Mouse (Mus musculus): Measurements from ENCODE around the gene Gm20388. TPM values are rescaled to one million over a fixed set of nuclear protein-coding genes. Genes with fewer than 3 reads are reported as not detected.

Gene Gm20388
- total RNA-seq, 2 experiments from 2014 or later: 18.6 TPM; not detected in 1

- intact Hi-C loops (cut with DNase I): no loop called here
- no peak for DNase-seq (ENCODE audit: low spot score in 2 of 2)
Observed at GRCm38 (mm10) chr8:121263390-121263775, 1352.7 kb downstream of the Gm20388 start.

GRCm38 (mm10) chr8:121264260-121264659 is 1353.6 kb downstream of the Gm20388 start:
- intact Hi-C loops (cut with DNase I): no loop called here
- DNase-seq (ENCODE audit: low spot score in 2 of 2): no peak

GRCm38 (mm10) chr8:121271542-121271941 is 1360.9 kb downstream of the Gm20388 start:
- no peak for DNase-seq (ENCODE audit: low spot score in 2 of 2)
- intact Hi-C loops (cut with DNase I): no loop called here

DNA sequence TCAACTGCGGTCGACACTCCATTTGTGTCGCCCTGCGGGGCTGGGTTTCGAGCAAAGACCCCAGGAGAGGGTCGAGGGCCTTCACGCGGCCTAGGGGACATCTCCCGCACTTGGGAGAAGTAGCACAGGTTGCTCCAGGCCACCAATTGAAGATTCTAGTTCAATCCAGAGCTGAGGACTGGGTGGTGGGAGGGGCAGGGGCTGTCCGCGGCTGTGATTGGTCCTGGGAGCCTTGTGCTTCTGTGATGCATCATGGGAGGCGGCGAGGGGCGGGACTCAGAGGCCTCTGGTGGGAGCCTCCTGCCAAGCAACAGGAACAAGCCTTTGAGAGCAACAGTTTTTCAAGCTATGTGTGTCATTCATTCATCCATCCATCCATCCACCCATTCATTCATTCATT is 1362.6 kb downstream of the Gm20388 start:
- intact Hi-C loops (cut with DNase I): no loop called here
- peak in 1 of 2 experiments; percentile 28 for DNase-seq (ENCODE audit: low spot score in 2 of 2)

DNA sequence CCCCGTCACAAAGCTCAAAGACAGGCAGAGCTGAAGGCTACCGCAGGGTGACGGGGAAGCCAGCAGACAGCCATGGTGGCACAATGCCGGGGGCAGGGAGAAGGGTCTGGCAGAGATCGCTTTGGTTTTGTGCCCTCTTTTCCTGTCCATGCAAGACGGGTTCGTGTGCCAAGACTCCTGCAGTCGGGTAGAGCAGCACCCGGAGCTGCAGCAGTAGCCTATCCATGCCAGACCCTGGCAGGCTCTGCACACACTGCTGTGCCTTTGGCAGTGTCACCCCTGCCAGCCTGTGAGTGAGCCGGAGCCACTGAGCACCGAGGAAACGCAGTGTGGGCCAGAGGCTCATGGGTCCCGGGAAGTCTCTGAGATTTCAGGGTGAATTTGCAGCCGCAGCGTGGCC is 1363.0 kb downstream of the Gm20388 start:
- DNase-seq (ENCODE audit: low spot score in 2 of 2): peak in 1 of 2 experiments; percentile 18
- intact Hi-C loops (cut with DNase I): no loop called here

GRCm38 (mm10) chr8:121280414-121280813 is 1369.8 kb downstream of the Gm20388 start:
- DNase-seq (ENCODE audit: low spot score in 2 of 2): no peak
- intact Hi-C loops (cut with DNase I): no loop called here

DNA sequence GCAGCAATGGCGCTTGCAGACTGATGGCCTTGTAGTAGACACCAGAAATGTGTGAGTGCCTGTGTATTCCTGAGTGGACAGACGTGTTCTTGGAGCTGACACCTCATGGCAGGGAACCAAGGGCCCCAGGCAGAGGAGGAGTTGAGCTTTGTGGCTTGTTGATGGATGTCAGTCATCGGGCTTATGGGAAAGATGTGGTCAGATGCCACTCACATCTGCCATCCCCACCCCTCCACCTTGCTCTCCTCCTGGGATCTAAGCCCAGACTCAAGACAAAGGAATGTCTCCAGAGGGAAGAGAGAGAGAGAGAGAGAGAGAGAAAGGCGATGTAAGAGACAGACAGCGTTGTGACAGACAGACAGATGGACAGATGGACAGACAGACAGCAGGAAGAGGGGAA is 1378.7 kb downstream of the Gm20388 start:
- intact Hi-C loops (cut with DNase I): no loop called here

GRCm38 (mm10) chr8:121290547-121290946 is 1379.9 kb downstream of the Gm20388 start:
- DNase-seq (ENCODE audit: low spot score in 2 of 2): no peak
- intact Hi-C loops (cut with DNase I): no loop called here

More for the DNA sequence above, 1378.7 kb downstream of the Gm20388 start:
- DNase-seq (ENCODE audit: low spot score in 2 of 2): no peak

DNA sequence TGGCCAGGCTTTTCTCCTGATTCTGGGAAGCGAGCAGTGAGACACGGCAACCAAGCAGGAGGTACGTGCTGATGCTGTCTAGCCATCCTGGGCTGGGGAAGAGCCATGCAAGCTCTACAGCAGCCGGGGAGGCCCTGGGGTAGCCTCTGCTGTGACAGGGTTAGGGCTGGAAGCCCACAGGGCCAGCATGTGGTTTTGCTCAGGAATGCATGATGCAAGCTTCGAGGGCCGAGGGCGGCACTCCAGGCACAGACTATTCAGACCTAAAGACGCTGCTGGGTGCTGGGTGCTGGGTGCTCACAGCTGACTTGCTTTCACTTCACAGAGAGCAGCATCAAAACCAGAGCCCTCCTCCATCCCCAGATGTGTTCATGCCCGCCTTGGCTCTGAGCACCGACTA is 1382.8 kb downstream of the Gm20388 start:
- intact Hi-C loops (cut with DNase I): no loop called here
- no peak for DNase-seq (ENCODE audit: low spot score in 2 of 2)

GRCm38 (mm10) chr8:121294234-121295108 is 1383.8 kb downstream of the Gm20388 start:
- no peak for DNase-seq (ENCODE audit: low spot score in 2 of 2)
- intact Hi-C loops (cut with DNase I): no loop called here

- intact Hi-C loops (cut with DNase I): no loop called here
- DNase-seq (ENCODE audit: low spot score in 2 of 2): no peak
Observed at GRCm38 (mm10) chr8:121296082-121296481, 1385.4 kb downstream of the Gm20388 start.

- DNase-seq (ENCODE audit: low spot score in 2 of 2): peak; percentile 43 to 51
Observed at GRCm38 (mm10) chr8:121296597-121296996, 1386.0 kb downstream of the Gm20388 start.

DNA sequence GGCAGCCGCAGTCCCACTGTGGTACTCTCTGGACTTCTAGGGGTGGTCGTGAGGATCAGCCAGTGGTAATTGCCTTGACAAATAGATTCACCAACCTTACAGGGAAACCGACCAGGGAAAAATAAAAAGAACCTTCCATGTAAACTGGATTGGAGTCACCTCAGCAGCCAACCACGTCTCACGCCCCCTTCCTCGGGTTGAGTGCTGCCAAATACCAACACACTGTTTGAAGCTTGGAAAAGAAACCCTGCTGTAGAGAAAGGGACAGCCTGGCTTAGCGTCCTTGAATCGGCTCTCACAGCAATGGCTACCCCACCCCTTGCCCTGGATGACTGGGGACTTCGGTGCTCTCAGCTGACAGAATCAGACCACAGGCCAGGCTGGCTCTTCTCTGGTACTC is 1386.7 kb downstream of the Gm20388 start:
- DNase-seq (ENCODE audit: low spot score in 2 of 2): peak; percentile 14 to 69
- intact Hi-C loops (cut with DNase I): no loop called here

More at GRCm38 (mm10) chr8:121296597-121296996, 1386.0 kb downstream of the Gm20388 start:
- intact Hi-C loops (cut with DNase I): no loop called here

- DNase-seq (ENCODE audit: low spot score in 2 of 2): no peak
- intact Hi-C loops (cut with DNase I): no loop called here
Observed at GRCm38 (mm10) chr8:121300066-121300465, 1389.4 kb downstream of the Gm20388 start.

DNA sequence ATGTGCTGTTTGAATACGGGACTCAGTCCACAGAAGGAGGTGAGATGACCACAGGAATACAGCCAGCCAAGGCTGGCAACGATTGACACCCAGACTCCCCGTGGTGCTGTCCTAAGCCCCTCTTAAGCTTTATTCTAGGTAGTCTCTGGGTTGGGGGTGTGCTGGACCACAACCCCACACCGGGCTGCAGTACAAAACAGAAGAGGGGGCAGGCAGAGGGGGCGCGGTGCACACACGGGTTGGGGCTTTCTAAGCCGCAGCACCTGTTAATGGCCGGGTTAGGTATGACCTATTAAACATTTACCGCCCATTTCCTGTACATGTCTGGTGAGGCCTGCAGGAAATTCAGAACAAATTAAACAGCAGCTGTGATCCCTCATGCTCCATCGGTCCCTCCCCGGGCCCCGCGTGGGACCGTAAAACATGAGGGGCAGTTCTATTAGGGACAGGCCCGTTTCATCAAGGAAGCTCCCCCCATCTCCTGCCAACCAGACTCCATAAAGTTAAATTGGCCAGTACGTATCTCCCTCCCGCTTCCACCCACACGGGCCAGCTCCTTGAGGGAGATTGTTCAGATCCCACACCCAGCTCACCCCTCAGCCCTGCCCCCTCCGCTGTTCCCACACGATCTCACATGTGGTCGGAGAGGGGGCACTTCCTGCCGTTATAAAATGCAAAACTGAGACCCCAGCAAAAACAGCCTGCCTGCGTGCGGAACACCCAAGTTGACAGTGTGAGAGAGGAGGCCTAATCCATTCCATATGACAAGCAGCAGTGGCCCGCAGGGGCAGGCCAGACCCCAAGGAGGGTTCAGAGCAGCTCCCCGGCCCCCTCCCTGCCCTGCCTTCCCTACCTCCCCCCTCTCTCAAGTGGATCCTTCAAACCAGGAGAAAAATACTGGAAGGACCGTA is 1390.1 kb downstream of the Gm20388 start:
- no peak for DNase-seq (ENCODE audit: low spot score in 2 of 2)
- intact Hi-C loops (cut with DNase I): no loop called here

DNA sequence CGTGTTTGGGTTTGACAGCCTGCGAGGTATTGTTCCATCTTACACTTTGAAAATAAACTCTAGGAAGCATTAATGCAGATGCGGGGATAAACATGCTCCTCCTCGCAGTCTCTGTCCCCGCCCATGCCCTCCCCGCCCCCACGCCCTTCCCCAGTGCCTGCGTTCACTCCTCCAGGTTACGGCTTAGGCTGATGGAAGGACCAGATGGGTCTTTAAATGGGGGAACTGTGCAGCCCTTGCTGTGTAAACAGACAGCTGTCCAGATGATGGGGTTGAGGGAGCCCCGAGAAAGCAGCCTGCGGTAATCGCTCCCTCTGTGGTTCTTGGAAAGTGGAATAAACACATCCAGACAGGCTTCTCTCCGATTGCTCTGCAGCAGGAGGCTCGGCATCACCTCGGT is 1390.8 kb downstream of the Gm20388 start:
- DNase-seq (ENCODE audit: low spot score in 2 of 2): no peak
- intact Hi-C loops (cut with DNase I): no loop called here

DNA sequence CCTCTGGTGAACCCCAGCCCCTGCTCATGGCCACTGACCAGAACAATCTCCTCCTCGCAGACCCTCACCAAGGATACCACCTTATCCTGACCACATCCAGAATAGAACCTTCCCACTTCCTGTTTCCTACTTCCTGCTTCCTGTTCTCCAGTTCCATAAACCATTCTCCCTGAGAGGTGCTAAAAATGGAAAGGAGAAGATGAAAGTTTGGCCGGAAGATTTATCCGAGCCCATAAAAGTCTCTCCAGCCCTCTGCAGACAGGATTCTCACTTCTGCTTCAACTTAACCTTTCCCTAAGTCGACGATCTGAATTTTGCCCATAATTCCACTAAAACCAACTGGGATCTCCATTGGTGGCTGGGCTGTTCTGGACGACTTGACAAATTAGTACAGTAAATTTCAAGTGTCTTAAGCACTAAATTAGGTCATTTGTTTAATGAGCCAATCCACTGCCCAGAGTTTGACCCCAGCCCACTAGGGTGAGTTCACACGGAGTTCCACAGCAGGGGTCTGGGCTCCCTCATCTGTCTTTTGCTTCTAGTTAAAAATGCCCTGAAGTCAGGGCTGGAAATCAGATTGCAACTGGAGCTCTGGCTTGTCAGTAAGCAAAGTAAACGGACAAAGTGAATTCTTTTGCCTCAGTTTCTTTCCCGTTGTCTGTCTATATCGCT is 1391.5 kb downstream of the Gm20388 start:
- intact Hi-C loops (cut with DNase I): no loop called here
- no peak for DNase-seq (ENCODE audit: low spot score in 2 of 2)

GRCm38 (mm10) chr8:121307723-121308122 is 1397.1 kb downstream of the Gm20388 start:
- intact Hi-C loops (cut with DNase I): no loop called here

GRCm38 (mm10) chr8:121310976-121311819 is 1400.6 kb downstream of the Gm20388 start:
- DNase-seq (ENCODE audit: low spot score in 2 of 2): no peak
- intact Hi-C loops (cut with DNase I): no loop called here

More at GRCm38 (mm10) chr8:121307723-121308122, 1397.1 kb downstream of the Gm20388 start:
- DNase-seq (ENCODE audit: low spot score in 2 of 2): peak; percentile 27 to 41
